Mouse (Mus musculus): ENCODE measurements around the gene Tst. TPM values are rescaled to one million over a fixed set of nuclear protein-coding genes. Genes with fewer than 3 reads are reported as not detected.

Tst gene
- polyA plus RNA-seq, 1 experiment from 2014 or later = 363 TPM

GRCm38 (mm10) chr15:78390855-78391254 is 14.9 kb downstream of the Tst start:
- Histone ChIP-seq H3K36me3 (replicated peaks; ENCODE audit: insufficient read depth, low read length) (no peaks in the 10 kb centered on the region), H3K9ac (replicated peaks) (no peak overlapping the region), H3K4me1 (ENCODE audit: insufficient read depth) (0 out of 2 replicates have a peak, but pooled peaks cover 3% of the 10 kb centered on the region), H3K4me3 (ENCODE audit: low read depth, low read length) (no peak overlapping the region), H3K27me3 (ENCODE audit: insufficient read depth, low read length) (no peaks in the 10 kb centered on the region), H3K9me3 (ENCODE audit: low read length) (no peaks in the 10 kb centered on the region), H3K27ac (ENCODE audit: low read depth) (no peak overlapping the region), H3K4me2 (ENCODE audit: low read depth, low read length) (no peak overlapping the region)
- ATAC-seq = no peak
- TF ChIP-seq CTCF (IDR thresholded peaks at IDR 0.05; ENCODE audit: low read depth) = no peak
- no peak for TF ChIP-seq EP300 (IDR thresholded peaks at IDR 0.05; ENCODE audit: low read depth)
- 52% methylated on average over 3 of the region's 3 CpGs for WGBS (ENCODE audit: insufficient replicate concordance)
- DNase-seq = no peak

DNA sequence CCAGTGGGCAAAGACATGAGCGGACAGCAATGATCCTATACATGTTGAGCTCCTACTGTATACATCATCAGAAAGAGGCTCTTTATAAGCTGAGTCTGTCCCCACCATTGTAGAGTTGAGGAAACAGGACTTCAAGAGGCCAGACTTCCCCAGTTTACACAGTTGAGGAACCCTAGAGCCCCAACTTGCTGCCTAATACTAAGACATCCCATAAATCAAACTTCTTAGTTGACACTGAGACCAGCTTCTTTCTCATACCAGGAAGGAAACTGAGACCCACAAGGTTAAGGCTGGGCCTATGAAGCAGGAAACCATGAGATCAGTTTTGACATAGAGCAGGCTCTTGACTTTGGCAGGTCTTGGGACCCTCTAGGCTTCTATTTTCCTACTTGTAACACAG is 20.1 kb downstream of the Tst start:
- Histone ChIP-seq H3K9ac (replicated peaks) (no peak overlapping the region), H3K9me3 (ENCODE audit: low read length) (no peaks in the 10 kb centered on the region), H3K27ac (ENCODE audit: low read depth) (no peak overlapping the region), H3K36me3 (replicated peaks; ENCODE audit: insufficient read depth, low read length) (no peaks in the 10 kb centered on the region), H3K4me2 (ENCODE audit: low read depth, low read length) (no peak overlapping the region), H3K4me1 (ENCODE audit: insufficient read depth) (peaks cover 23% of the 10 kb centered on the region), H3K27me3 (ENCODE audit: insufficient read depth, low read length) (no peaks in the 10 kb centered on the region), H3K4me3 (ENCODE audit: low read depth, low read length) (no peak overlapping the region)
- 50% methylated on average over 1 of the region's 1 CpGs for WGBS (ENCODE audit: insufficient replicate concordance)
- DNase-seq (no peak), ATAC-seq (no peak)
- no peak for TF ChIP-seq EP300 (IDR thresholded peaks at IDR 0.05; ENCODE audit: low read depth)

- TF ChIP-seq EP300 (IDR thresholded peaks at IDR 0.05; ENCODE audit: low read depth) = no peak; the same call in 1 of the 2 replicates
- no peak for TF ChIP-seq CTCF (IDR thresholded peaks at IDR 0.05; ENCODE audit: low read depth)
- DNase-seq (peak; percentile 27), ATAC-seq (peak; percentile 89)
- no peaks in the 10 kb centered on the region for H3K36me3 ChIP-seq (replicated peaks; ENCODE audit: insufficient read depth, low read length)
- H3K9ac ChIP-seq (replicated peaks) = no peak overlapping the region
- WGBS (ENCODE audit: insufficient replicate concordance) = 55% methylated on average over 7 of the region's 7 CpGs
- H3K4me1 ChIP-seq (ENCODE audit: insufficient read depth) = peaks cover 20% of the 10 kb centered on the region
- H3K27ac ChIP-seq (ENCODE audit: low read depth) = 0 out of 2 replicates have a peak overlapping the region, but pooled peaks have one; percentile 44
- no peaks in the 10 kb centered on the region for H3K9me3 ChIP-seq (ENCODE audit: low read length)
- no peaks in the 10 kb centered on the region for H3K27me3 ChIP-seq (ENCODE audit: insufficient read depth, low read length)
- H3K4me2 ChIP-seq (ENCODE audit: low read depth, low read length) = no peak overlapping the region
- H3K4me3 ChIP-seq (ENCODE audit: low read depth, low read length) = no peak overlapping the region
Measured at GRCm38 (mm10) chr15:78384220-78385116, 21.2 kb downstream of the Tst start.

DNA sequence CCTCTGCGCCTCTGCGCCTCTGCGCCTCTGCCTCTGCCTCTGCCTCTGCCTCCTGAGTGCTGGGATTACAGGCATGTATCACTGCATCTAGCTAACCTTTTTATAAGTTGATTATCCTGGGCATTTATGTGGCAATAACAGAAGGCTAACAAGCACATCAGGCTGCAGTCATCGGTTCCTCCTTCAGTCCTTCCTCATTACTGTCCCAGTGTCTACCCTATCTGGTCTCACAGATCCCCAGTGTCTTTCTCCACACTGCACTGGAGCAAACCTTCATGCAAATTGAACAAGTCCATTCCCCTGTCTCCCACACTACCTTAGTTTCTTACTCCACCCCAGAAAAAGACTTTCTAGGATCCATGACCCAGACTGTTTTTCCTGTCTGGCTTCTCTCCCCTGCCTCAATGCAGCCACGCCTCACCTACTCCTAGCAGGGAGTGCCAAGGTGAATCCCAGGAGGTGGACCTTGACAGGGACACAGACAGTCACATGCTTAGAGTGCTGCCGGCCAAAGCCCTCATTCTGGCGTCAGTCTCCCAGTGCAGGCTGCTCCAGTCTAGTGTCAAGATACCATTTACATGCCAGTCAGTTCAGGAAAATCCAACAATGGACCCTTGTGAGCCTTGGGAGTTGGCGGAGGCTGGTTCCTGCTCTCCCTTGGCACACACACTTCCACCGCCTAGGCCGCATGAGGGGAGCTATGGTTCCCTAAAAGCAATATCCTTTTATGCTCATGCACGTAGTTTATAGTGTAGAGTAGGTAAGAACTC is 22.1 kb downstream of the Tst start:
- Histone ChIP-seq H3K27me3 (ENCODE audit: insufficient read depth, low read length) (no peaks in the 10 kb centered on the region), H3K4me2 (ENCODE audit: low read depth, low read length) (no peak overlapping the region), H3K9ac (replicated peaks) (no peak overlapping the region), H3K4me1 (ENCODE audit: insufficient read depth) (peaks cover 20% of the 10 kb centered on the region), H3K36me3 (replicated peaks; ENCODE audit: insufficient read depth, low read length) (no peaks in the 10 kb centered on the region), H3K4me3 (ENCODE audit: low read depth, low read length) (no peak overlapping the region), H3K27ac (ENCODE audit: low read depth) (peak overlapping the region; percentile 48; the same call in 1 of the 2 replicates), H3K9me3 (ENCODE audit: low read length) (no peaks in the 10 kb centered on the region)
- 74% methylated on average over 11 of the region's 11 CpGs for WGBS (ENCODE audit: insufficient replicate concordance)
- TF ChIP-seq EP300 (IDR thresholded peaks at IDR 0.05; ENCODE audit: low read depth) = no peak
- no peak for TF ChIP-seq CTCF (IDR thresholded peaks at IDR 0.05; ENCODE audit: low read depth)
- ATAC-seq (peak; percentile 35; the same call in 1 of the 2 replicates), DNase-seq (no peak)

GRCm38 (mm10) chr15:78382115-78382514 is 23.6 kb downstream of the Tst start:
- 81% methylated on average over 4 of the region's 4 CpGs for WGBS (ENCODE audit: insufficient replicate concordance)
- no peak for ATAC-seq
- Histone ChIP-seq H3K27me3 (ENCODE audit: insufficient read depth, low read length) (no peaks in the 10 kb centered on the region), H3K36me3 (replicated peaks; ENCODE audit: insufficient read depth, low read length) (no peaks in the 10 kb centered on the region), H3K9ac (replicated peaks) (no peak overlapping the region), H3K4me2 (ENCODE audit: low read depth, low read length) (no peak overlapping the region), H3K4me1 (ENCODE audit: insufficient read depth) (peaks cover 20% of the 10 kb centered on the region), H3K4me3 (ENCODE audit: low read depth, low read length) (no peak overlapping the region), H3K9me3 (ENCODE audit: low read length) (no peaks in the 10 kb centered on the region), H3K27ac (ENCODE audit: low read depth) (no peak overlapping the region)
- no peak for DNase-seq
- TF ChIP-seq EP300 (IDR thresholded peaks at IDR 0.05; ENCODE audit: low read depth) (no peak), CTCF (IDR thresholded peaks at IDR 0.05; ENCODE audit: low read depth) (no peak)

- peaks cover 20% of the 10 kb centered on the region for H3K4me1 ChIP-seq (ENCODE audit: insufficient read depth)
- 77% methylated on average over 4 of the region's 4 CpGs for WGBS (ENCODE audit: insufficient replicate concordance)
- no peak overlapping the region for H3K9ac ChIP-seq (replicated peaks)
- no peaks in the 10 kb centered on the region for H3K36me3 ChIP-seq (replicated peaks; ENCODE audit: insufficient read depth, low read length)
- no peak overlapping the region for H3K4me3 ChIP-seq (ENCODE audit: low read depth, low read length)
- H3K27ac ChIP-seq (ENCODE audit: low read depth) = no peak overlapping the region
- ATAC-seq (no peak), DNase-seq (no peak)
- TF ChIP-seq EP300 (IDR thresholded peaks at IDR 0.05; ENCODE audit: low read depth) (no peak), CTCF (IDR thresholded peaks at IDR 0.05; ENCODE audit: low read depth) (no peak)
- no peak overlapping the region for H3K4me2 ChIP-seq (ENCODE audit: low read depth, low read length)
- no peaks in the 10 kb centered on the region for H3K9me3 ChIP-seq (ENCODE audit: low read length)
- no peaks in the 10 kb centered on the region for H3K27me3 ChIP-seq (ENCODE audit: insufficient read depth, low read length)
Measured at GRCm38 (mm10) chr15:78380741-78381140, 25.0 kb downstream of the Tst start.
